Mouse (Mus musculus) layer of hippocampus, adult 18-20 months (tissue): Measurements from ENCODE around the gene Ccr1. TPM values are rescaled to one million over a fixed set of nuclear protein-coding genes. Genes with fewer than 3 reads are reported as not detected.

Experiments used
- DNase-seq, 2 experiments: peaks; one replicate each; pipeline ENCODE4 v3.0.0; 2022; ENCODE audit warnings: low spot score in 2 of 2
- total RNA-seq, 2 experiments: library from RNA; stranded (reverse); gene quantifications; 2 replicates each; pipeline ENCODE4 v1.2.3; 2021

Gene Ccr1
- total RNA-seq, 2 experiments from 2014 or later = 0.10 TPM; not detected in 1

GRCm38 (mm10) chr9:123957911-123958413 is 10.5 kb downstream of the Ccr1 start:
- no peak for DNase-seq

GRCm38 (mm10) chr9:123956892-123957291 is 11.6 kb downstream of the Ccr1 start:
- no peak for DNase-seq

GRCm38 (mm10) chr9:123953551-123953950 is 14.9 kb downstream of the Ccr1 start:
- DNase-seq = no peak

GRCm38 (mm10) chr9:123951176-123951575 is 17.3 kb downstream of the Ccr1 start:
- no peak for DNase-seq

- no peak for DNase-seq
Measured at GRCm38 (mm10) chr9:123949432-123949831, 19.1 kb downstream of the Ccr1 start.

GRCm38 (mm10) chr9:123947815-123948214 is 20.7 kb downstream of the Ccr1 start:
- no peak for DNase-seq

- no peak for DNase-seq
Measured at GRCm38 (mm10) chr9:123942025-123942424, 26.5 kb downstream of the Ccr1 start.

- no peak for DNase-seq
Measured at GRCm38 (mm10) chr9:123941316-123941715, 27.2 kb downstream of the Ccr1 start.

- DNase-seq = no peak
Measured at GRCm38 (mm10) chr9:123940628-123941027, 27.9 kb downstream of the Ccr1 start.

GRCm38 (mm10) chr9:123940168-123940567 is 28.3 kb downstream of the Ccr1 start:
- DNase-seq = no peak

- DNase-seq = no peak
Measured at GRCm38 (mm10) chr9:123937989-123938388, 30.5 kb downstream of the Ccr1 start.

GRCm38 (mm10) chr9:123936604-123937280 is 31.8 kb downstream of the Ccr1 start:
- DNase-seq = no peak

GRCm38 (mm10) chr9:123935776-123936175 is 32.7 kb downstream of the Ccr1 start:
- DNase-seq = no peak

- DNase-seq = no peak
Measured at GRCm38 (mm10) chr9:123935346-123935745, 33.1 kb downstream of the Ccr1 start.

GRCm38 (mm10) chr9:123933716-123934445 is 34.6 kb downstream of the Ccr1 start:
- DNase-seq = no peak

GRCm38 (mm10) chr9:123932911-123933675 is 35.4 kb downstream of the Ccr1 start:
- no peak for DNase-seq

- no peak for DNase-seq
Measured at GRCm38 (mm10) chr9:123931761-123932700, 36.5 kb downstream of the Ccr1 start.

- DNase-seq = no peak
Measured at GRCm38 (mm10) chr9:123930926-123931325, 37.6 kb downstream of the Ccr1 start.

GRCm38 (mm10) chr9:123930476-123930875 is 38.0 kb downstream of the Ccr1 start:
- no peak for DNase-seq

- no peak for DNase-seq
Measured at GRCm38 (mm10) chr9:123929936-123930335, 38.6 kb downstream of the Ccr1 start.
